Mouse (Mus musculus): ENCODE data around the gene Tbk1.

The Tbk1 gene

GRCm38 (mm10) chr10:121586675-121587370 is at the start of gene Tbk1:
Gene Tbk1 (minus strand): TSS chr10:121586787.
- peak; percentile 94 for DNase-seq

DNA sequence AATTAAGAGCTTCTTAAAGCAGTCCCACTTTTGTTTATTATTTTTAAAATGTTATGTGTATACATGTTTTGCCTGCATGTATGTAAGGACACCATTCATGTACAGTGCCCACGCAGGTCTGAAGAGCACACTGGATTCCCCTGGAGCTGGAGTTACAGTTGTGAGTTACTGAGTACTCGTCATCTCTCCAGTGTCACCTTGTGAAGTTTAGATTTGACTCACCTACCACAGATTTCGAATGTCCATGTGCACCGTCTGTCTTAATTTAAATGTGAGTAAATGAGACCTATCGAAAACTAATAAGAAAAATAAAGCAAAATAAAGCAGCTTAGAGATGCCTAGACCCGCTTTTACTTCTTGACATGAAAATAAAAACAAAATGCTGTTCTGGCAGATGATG is 49.7 kb upstream of the Tbk1 start:
- DNase-seq: no peak

DNA sequence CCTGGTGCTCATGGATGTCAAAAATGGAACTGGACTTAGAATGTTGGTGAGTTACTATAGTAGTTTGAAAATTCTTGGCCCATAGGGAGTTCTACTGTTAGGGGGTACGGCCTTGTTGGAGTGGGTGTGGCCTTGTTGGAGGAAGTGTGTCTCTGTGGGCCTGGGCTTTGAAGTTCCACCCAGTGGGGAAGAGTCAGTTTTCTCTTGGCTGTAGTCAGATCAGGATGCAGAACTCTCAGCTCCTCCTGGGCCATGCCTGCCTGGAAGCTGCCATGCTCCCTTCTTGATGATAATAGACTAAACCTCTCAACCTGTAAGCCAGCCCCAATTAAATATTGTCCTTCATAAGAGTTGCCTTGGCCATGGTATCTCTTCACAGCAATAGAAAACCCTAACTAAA is 47.6 kb upstream of the Tbk1 start:
- no peak for DNase-seq

- no peak for DNase-seq
These were observed 42.0 kb upstream of the Tbk1 start for GRCm38 (mm10) chr10:121628561-121629040.

- no peak for DNase-seq
These were observed 40.7 kb upstream of the Tbk1 start for GRCm38 (mm10) chr10:121627216-121627852.

DNA sequence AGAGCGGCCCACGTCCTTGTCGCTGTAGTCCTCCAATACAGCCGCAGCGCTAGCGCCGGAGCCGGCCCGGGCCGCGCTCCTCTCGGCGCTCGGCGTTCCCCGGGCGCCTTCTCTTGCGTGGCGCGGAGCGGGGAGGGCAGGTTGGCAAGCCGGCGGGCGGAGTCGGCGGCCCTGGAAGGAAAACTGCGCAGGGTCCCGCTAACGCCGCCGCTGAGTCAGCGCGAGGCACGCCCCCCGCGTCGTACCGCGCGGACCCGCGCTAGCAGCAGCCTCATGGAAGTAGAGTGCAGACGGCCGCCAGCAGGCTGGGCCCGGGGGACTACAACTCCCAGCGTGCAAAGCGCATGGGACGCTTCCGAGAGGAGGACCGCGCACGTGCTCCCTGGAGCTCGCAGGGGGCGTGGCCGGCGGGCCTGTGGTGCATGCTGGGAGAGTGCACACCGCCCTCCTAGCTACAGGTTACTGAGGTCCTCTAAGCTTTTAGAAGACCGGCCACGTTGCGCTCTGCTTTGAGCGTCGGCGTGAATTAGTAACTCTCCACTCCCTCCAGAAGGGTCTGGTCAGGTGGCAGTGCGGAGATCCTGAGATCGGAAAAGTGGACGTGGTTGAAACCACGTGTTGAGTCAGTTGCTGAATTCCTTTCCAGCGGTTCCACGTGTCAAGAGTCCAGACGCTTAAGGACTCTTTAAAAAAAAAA is 39.7 kb upstream of the Tbk1 start, which contains the start of gene Xpot:
Xpot (minus strand) TSS at position 147 of the 697 bp plus-strand sequence.
- DNase-seq: peak; percentile 98

GRCm38 (mm10) chr10:121625407-121626185 is 39.0 kb upstream of the Tbk1 start:
- peak; percentile 44 for DNase-seq

- DNase-seq: no peak
These were observed 38.4 kb upstream of the Tbk1 start for GRCm38 (mm10) chr10:121625006-121625405.

- no peak for DNase-seq
These were observed 37.1 kb upstream of the Tbk1 start for GRCm38 (mm10) chr10:121623670-121624069.

GRCm38 (mm10) chr10:121622431-121622830 is 35.8 kb upstream of the Tbk1 start:
- no peak for DNase-seq

GRCm38 (mm10) chr10:121615935-121616334 is 29.3 kb upstream of the Tbk1 start:
- no peak for DNase-seq

DNA sequence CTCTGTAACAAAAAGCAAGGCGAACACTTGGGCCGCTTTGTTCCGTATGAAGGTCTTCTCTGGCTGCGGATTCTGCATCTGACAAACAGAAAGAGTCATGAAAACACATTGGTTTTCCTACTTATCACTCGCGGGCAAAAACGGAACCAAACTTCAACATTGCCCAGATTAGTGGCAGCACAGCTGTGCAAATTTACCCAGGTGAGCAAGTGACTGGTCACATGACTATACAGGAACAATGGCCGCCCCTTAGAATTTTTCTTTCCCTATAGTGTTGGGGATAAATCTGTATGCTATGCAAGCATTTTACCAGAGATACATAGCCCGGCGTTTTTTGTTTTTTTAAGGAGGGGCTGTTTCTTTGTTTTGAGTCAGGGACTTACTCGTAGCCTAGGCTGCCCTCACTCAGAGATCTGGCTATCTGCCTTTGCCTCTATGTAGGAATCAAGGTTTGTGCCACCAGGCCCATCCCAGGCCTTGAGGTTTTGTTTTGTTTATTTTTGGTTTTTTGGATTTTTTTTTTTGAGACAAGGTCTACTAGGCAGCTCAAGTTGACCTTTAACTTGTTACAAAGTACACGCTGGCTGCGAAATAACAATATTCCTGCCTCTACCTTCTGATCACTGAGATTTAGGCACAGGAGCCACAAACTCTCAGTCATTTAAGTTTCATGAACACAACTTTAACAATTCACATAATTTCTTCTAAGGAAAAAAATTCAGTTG is 28.7 kb upstream of the Tbk1 start:
- peak; percentile 61 for DNase-seq

DNA sequence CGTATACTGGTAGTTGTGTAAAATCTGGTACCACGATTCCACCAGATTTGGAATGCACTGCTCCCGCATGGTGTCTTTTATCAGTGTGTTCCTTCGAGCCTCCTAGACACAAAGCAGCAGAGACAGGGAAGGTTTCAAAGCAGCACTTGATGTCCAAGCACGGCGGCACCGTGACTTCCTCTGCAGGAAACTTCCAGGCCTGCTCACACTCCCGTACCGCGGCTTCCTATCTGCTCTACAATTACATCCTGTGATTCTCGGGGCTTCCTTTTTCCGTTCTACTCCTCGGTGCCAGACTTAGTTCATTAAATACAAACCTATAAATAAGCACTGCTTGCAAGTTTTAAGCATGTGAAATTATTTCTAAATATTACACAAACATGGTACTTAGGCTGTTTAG is 27.0 kb upstream of the Tbk1 start:
- DNase-seq: peak; percentile 62

DNA sequence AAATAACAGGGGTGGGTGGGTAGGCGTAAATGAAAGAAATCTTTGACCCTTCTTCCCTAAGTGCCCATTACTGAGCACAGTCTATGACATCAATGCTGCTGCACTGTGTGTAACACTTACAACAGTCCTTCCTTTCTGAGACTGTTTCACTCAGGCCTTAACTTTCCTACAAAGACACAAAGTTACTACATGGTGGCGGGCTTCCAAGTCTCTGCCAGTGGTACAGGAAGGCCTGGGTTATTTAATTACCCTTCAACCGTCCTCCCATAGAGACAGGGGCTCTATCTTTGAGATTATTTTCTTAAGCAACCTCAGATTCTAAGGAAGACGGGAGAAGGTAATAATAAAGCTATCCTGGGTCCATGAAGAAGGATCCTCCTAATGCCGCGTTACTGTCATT is 25.9 kb upstream of the Tbk1 start:
- no peak for DNase-seq

DNA sequence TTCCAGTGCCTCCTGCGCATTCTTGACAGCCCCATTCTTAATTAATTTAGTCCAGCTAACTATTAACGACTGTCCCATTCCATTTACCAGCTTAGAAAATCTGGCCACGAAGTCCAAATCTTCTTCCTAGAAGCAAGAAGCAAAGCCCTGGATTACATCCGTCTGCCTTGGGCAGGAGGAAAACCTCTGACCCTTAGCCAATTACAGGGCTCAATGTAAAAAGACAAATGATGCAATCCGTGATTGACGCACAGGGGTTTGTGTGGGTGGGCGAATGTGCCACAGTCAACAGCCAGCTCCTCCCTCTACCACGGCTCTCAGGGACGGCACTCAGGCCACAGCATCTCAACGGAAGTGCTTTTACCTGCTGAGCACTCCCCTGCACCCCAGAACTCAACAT is 25.0 kb upstream of the Tbk1 start:
- peak; percentile 53 for DNase-seq

DNA sequence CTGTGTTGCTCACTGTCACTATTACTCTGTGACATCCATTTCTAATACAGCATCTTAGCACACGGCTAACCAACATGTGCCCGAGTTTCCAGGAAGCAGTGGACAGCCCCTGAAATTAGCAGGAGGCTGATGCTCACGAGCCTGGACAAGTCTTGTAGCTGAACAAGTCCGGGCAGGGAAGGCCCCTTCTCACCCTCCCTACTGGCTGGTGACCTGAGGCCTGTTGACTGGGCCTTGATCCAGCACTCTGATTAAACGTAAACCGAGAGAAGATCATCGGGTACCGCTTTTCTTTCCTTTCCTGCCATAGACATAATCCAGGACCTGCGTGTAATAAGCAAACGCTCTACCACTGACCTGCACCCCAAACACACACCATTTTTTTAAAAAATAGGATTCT is 21.6 kb upstream of the Tbk1 start:
- DNase-seq: peak; percentile 78

DNA sequence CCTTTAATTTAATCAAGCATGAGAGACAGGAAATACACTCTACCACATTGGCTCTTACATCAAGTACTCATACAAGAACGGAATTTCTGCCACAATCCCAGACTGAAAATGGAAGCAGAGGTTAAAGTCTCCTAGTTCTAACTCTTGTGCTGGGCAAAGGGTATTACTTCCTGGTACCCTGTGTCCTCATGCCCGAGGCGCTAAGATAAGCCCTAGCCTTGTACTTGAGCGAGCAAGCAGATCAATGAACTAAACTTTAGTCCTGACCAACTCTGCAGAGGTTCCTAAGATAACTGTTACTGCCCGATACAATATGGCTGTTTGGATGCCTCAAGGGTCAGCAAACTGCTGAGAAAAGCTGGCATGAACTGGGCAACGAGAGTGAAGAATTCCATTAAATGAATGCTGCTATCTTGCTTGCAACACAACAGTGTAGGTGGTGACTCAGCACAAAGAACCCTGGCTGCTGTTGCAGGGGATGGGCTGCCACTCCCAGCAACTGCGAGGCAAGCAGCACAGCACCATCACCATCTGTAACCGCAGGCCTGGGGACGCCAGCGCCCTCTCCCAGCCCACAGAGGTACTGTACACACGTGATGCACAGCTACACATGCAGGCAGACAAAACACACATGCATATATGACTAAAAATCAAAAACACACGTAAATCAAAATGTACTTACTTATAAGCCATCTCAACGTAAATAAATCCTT is 18.2 kb upstream of the Tbk1 start:
- DNase-seq: peak; percentile 45

DNA sequence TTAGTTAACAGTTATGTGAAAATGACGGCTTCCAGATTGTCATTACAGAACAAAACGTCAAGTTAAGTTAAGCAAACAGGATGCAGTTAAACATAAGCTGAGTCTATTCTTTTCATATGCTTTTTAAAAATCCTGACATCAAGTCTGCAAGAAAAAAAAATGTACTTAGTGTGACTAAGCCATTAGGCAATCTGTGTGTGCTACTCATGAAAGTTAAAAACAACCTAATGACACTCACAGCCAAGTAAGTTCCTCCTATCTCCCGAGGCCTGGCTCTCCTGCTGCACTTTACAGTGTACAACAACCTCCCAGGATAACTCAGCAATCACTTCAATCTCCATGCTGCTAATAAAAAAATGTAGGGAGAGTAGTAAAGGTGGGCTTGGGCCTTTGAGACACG is 17.0 kb upstream of the Tbk1 start:
- DNase-seq: no peak

DNA sequence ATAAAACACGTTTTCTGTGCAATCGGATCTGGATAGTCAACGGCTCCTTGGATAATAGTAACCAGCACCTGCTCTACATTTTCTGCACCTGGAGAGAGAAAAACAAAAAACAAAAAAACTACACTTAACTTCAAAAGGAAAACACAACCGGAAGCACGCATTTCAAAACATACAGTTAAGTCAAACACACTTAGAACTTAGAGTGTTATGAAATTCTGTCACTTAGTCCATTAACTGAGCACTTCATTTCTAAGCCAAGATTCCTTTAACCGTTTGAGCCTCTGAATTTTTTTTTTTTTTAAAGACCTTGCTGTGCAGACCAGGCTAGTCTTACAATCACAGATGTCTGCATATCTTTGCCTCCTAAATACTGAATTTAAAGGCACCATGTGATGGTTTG is 14.7 kb upstream of the Tbk1 start:
- DNase-seq: no peak

DNA sequence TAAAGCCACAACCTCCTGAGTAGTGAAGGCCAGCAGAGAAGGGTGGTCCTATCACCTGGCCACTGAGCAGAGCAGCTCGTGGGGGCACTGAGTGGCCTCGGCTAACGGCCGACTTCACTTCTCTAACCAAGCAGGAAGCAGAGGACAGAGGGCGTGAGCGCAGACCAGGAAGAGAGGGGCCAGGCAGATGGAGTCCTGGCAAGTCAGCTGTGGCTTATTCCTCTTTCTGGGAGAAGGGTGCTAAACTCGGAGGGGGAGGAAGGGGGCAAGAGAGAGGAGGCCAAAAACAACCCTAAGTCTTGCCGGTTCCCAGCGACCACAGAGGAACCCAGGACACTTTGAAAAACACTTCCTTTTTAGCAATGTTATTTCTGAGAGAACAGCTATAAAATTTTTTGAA is 10.0 kb upstream of the Tbk1 start:
- DNase-seq: no peak

GRCm38 (mm10) chr10:121591106-121591505 is 4.5 kb upstream of the Tbk1 start:
- no peak for DNase-seq

DNA sequence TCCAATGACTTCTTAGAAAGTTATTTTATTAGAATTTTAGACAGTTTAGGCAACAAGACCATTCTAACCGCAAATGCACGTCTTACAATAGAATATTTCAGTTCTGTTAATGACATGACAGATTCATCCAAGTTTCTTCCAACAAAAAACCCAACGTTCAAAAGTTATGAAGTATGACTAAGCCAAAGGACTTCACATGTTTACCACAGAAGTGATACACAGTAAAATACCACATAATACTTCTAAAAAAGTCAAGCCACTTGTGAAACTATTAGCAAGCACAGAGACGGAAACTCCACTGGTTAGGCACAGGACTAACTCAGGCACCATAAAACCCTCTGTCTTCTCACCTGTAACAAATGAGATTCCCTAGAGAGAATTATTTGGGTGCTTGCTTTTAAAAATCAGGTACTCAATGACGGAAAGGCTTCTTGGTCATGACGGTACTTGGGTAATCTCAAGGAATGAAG is 819 bp upstream of the Tbk1 start:
- no peak for DNase-seq

All from kidney, adult 9 months (tissue).